Mouse (Mus musculus): ENCODE data around the gene Enox2. TPM values are rescaled to one million over a fixed set of nuclear protein-coding genes. Genes with fewer than 3 reads are reported as not detected.
"Not testable (repeated sequence)": the region's sequence is repeated elsewhere in the genome, so short reads cannot be mapped to it uniquely, and the experiment has no call there.

Gene Enox2
- 10 to 100 TPM; 11.8 to 14.4 TPM for total RNA-seq (2021)
- long read RNA-seq, experiment 1, partial matches to known transcripts = 1 of 13 reads
- long read RNA-seq, experiment 1, other reads (novel, unspliced or antisense) = 8 of 13 reads
- long read RNA-seq, experiment 2, partial matches to known transcripts = 1 of 9 reads
- long read RNA-seq, experiment 2, other reads (novel, unspliced or antisense) = 5 of 9 reads

DNA sequence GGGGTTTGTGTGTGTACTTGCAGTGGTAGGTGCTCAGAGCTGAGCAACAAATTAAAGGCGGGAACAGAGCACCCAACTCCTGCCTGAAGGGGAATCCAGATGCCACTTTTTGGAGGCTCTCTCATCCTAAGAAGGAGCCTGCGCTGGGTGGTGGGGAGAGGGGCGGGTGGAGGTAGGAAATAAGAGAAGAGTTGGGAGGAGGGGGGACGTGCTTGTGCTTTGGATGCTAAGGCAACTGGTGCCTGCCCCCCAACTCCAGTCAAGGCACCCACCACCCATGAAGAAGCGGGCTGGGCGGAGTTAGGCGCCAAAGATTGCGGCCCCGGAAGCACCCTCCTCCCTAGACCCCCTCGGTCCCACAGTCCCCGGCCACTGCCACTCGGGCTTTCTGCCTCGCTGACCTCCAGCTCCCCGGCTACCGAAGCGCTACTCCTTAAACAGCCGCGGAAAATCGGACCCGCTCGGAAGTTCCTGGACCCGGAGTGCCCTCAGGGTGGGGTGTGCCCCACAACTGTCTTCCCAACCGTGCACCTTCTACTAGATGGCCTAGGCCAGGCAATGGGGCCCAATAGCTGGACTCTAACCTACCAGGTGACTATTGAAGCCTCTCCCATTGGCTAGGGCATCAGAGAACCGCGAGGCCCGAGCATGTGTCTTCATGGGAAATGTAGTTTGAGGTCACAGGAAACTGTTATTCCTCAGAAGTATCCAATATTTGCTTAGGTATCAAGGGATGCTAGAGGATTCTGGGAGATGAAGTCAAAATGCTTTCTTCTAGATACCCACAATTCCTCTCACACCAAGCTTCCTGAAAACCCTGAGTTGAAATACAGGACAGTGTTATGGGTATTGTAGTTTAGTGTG lies at the start of gene Enox2:
Gene Enox2, minus strand, starts transcription at position 560 of the 864 bp plus-strand sequence.
- peak; percentile 70 to 74 for DNase-seq

DNA sequence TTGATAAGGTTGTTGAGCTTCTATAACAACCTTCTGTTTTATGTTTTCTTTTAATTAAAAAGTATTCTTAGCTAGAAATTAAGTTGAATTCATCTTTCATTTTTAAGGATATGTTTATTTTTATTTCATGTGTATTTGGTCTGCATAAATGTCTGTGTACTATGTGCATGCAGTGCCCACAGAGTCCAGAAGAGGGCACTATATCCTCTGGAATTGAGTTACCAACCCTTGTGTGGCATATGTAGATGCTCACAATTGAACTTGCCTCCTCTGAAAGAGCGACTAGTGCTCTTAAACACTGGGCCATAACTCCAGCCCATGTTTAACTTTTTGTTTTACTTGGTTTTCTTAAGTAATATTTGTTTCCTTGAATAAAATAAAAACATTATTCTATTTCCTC lies 21.4 kb upstream of the Enox2 start:
- DNase-seq = peak in 1 of 2 experiments; percentile 20
- intact Hi-C loops (cut with DNase I) = loop anchor here (5.0 to 10.0 kb wide), 3 partner anchors 412 to 667 kb away; no protein-coding TSS in a partner anchor

More for the DNA sequence above, at the start of gene Enox2:
- intact Hi-C loops (cut with DNase I) = loop anchor here (5.0 kb wide), 1 partner anchor 386 kb away; no protein-coding TSS in a partner anchor

DNA sequence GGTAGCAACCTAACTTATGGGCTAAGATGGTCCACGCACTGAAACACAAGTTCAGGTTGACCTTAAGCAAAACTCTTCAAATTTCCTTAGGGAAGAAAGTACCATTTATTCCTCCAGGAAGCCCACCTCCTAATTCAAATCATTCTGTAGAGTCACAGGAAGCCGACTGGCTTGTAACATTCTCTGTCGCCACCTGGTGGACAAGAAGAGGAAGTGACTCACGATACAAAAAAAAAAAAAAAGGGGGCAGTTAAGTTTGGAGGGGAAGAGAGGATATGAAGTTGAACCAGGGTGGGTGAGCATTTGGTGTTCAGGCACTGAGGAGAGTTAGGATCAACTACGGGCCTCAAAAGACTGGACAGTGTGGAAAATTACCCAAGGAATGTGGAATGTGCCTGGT lies 18.6 kb upstream of the Enox2 start:
- intact Hi-C loops (cut with DNase I) = loop anchor here (5.0 to 10.0 kb wide), 3 partner anchors 409 to 664 kb away; no protein-coding TSS in a partner anchor
- peak; percentile 1 to 25 for DNase-seq

DNA sequence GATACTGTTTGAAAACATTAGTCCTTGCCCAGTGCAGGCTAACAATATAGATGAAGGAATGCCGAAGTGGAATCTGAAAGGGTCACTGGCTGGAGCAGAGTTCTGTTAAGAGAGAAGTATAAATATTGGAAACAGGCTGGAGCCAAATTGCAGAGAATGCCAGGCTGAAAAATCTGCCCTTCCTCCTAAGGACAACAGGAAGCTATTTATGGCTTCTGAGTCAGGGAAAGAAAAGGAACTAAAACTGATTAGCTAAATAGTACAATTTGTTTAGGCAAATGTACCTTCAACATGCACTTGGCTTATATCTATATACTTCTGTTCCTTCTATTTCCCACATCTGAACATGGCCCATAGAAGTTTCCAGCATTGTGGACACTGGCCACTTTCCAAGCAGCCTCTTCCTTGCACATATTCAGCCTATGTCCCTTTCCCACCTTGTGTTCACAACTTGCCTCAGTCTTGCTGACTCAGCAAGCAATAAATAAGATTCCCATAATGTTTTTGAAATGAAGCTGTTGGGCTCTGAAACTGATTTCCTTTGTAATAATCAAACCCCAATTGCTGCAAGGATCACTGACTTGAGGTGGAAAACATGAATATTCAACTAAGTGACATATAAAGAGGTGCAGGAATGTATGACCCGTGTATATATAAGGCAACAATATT lies 8.0 kb downstream of the Enox2 start:
- peak in 1 of 2 experiments; percentile 4 for DNase-seq
- intact Hi-C loops (cut with DNase I) = no loop called here

DNA sequence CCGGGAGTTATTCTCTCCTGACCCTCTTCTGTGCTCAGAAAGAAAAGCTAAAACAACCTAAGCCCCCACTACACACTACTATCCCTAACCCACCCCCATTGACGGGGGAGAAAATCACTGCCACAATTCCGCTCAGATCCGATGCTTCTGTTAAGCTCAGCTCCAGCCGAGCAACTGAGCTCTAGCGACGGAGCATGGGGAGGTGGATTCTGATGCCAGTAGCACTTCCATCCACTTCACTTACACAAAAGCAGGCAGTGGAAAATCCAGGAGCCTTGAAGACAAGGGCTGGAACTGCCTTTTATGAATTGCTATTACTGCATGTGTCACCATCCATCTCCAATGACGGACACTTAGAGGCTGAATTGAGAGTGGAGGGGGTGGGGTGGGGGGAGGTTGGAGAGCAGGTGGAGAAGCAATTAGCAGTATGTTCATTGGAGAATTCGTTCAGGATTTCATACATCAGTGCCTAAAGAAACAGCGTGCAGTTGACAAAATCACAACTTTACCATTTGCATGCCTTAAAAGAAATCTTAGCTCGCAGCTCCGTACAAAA lies 14.5 kb downstream of the Enox2 start:
- DNase-seq = no peak
- intact Hi-C loops (cut with DNase I) = no loop called here

DNA sequence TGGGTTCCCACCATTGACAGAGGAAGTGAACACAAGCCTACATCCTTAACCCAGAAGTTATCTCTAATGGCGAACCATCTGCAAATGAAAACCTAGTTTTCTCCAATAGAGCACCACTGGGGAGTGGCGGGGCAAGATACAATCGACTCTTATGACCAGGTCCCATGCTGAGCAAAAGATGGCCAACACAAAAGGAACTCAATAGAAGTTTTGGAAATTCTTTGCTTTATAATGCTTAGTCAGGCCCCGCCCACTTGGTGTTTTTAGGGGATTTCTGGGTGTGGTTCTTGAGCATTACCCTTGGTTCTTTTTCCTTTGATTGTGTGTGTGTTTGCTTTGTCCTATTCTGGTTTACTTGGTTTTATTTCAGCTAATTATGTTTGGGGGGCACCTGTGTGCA lies 37.2 kb downstream of the Enox2 start:
- DNase-seq = no peak
- intact Hi-C loops (cut with DNase I) = no loop called here

DNA sequence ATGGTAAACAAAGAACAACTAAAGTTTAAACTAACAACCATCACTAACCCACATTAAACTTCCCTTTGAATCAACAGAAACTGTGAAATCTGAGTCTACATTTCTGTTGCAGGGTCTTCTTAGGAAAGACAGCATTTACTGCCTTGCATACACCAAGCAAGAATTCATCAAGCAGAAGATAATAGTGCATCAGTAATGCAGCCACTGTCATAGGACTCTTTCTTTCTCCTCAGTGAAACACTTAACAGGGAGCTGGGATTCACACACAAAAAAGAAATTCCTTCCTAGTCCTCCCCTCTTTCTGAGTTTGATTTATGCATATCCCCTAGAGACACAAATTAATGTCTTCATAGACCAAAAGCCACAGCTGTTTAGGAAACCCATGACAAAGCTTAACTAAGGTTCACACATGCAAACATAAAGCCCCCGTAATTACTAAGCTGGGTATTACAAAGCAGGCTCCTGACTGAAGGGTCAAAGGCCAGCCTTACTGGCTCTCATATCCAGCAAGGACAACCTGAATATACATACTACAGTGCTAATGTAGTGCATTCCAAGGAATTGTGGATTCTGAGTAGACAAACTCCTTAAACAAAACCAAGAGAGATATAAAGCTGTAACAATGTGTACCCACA lies 62.1 kb downstream of the Enox2 start:
- intact Hi-C loops (cut with DNase I) = no loop called here
- no peak for DNase-seq

DNA sequence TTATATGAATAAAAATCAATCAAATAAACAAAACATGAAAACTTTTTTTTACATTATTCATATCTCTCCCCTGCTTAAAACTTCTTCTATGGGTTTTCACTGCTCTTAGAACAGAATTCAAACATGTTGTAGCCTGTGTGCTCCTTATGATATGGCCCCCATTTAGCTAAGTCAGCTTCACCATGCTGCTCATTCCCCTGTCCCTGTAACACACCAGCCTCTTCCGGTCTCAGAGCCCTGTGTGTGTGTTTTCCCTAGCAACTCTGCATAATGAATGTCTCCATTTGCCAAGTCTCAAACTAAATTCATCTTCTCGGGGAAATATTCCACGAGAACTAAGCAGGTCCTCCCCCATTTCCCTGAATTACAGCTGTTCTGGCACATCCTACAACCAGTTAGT lies 71.6 kb downstream of the Enox2 start:
- no peak for DNase-seq
- intact Hi-C loops (cut with DNase I) = no loop called here

DNA sequence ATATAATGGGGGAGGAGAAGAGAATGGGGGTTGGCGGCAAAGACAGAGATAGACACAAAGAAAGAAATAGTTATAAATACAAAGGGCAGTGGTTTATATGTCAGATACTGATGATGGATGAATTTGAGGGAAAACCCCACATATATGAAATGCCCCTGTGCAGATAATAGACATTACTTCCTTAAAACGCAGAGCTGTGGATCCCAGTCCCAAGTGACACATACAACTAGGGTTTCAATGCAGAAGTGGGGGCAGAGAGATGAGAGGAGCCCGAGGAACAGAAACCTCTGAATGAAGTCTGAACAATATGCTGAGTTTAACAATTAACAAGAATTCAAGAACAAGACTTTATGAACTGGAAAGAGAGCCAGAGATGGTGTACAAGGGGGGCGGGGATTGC lies 91.7 kb downstream of the Enox2 start:
- DNase-seq = no peak
- intact Hi-C loops (cut with DNase I) = no loop called here

DNA sequence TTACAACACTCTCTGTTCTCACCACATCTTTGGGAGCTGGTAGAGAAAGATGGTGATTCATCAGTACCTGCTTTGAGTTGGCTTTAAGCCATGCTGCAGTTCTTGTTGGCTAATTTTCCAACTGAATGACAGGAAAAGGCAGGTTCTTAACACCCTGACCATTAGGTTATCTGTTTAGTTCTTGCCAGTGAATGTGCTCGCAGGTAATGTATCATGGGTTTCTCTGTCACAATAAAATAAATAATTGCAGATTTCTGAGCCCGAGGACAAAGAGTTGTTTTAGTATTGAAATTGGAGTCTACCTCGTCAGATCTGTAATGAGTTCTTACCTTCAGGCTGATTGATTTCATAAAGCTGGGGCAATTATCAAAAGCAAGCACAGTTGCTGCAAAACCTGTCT lies 106.9 kb downstream of the Enox2 start:
- no peak for DNase-seq
- intact Hi-C loops (cut with DNase I) = no loop called here

DNA sequence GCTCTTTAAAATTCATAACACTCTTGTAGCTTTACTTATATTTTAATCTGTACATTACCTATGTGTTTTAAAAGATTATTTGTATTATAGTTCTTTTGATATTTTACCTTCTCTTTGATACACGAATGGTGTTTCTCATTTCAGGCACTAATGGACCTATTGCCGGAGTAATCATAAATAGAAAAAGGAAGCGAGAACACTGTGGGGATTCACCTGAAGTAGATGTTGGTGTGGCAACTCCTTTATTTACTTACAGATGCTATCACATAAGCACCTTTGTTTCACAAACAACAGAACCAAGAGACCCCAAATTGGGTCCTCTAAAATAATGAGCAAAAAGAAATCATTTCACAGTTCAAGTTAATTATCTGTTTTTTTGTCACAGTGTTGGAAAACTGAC lies 109.4 kb downstream of the Enox2 start:
- intact Hi-C loops (cut with DNase I) = no loop called here
- no peak for DNase-seq

DNA sequence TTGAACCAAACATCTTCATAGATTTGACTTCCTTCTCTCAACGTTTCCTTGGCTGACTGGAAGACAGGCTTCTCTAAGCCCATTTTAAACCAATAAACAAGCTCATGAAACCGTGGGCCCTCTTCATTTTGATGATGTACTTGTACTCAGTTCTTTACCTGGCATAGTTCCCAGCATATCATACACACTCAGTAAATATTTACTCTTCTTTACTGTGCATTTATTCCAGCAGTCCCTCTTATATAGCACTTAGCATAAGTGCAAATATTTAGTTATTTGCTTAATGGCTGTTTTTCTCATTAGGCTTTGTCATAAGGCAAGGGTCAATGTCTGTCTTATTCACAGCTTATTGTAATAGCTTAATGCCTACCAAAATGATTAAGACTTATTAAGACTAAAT lies 133.8 kb downstream of the Enox2 start:
- intact Hi-C loops (cut with DNase I) = loop anchor here (5.0 kb wide), 1 partner anchor 1638 kb away; no protein-coding TSS in a partner anchor
- DNase-seq = no peak

DNA sequence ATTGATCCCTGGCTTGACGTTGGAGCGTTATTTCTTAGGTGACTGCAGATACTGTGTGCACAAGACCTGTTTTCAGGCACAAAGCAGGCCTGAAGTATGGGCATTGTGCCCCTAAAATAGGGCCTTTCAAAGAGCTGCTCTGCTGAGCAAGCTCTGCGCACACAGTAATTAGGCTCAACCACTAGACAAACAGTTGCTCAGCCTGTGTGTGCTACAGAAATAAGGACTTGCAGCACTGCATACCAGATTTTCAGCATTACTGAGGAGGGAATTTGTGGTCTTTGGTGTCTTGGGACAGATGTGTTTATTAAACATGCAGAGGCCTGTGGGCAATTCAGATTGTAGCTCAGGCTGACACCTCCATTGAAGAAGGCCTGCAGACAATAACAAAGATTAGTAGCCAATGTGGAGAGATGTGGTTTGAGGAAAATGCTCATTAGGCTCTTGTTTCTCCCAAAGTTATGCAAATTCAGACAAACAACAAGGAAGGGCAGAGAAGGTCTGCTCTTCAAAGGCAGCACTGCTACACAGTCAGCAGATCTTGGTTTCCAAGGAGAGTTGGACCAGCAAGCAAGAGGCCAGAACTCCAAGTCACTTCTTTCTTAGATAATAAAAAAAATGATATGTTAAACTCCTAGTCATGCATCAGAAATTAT lies 163.2 kb downstream of the Enox2 start:
- no peak for DNase-seq
- intact Hi-C loops (cut with DNase I) = no loop called here

DNA sequence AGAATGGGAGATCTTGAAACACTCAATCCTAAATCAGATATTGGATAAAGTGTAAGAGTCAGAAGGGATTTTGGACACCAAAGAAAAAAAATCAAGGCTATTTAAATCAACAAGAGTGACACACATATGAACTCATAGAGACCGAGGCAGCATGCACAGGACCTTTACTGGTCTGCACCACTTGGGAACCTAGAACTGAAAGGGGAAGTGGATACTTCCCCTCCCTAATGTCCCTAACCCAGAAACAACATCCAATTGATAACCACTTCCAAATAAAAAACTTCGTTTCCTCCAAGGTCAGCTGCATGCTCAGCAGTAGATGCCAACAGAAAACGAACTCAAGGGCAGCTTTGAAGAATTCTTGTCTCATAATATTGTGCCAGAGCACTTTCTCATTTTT lies 171.6 kb downstream of the Enox2 start:
- DNase-seq = no peak
- intact Hi-C loops (cut with DNase I) = no loop called here

DNA sequence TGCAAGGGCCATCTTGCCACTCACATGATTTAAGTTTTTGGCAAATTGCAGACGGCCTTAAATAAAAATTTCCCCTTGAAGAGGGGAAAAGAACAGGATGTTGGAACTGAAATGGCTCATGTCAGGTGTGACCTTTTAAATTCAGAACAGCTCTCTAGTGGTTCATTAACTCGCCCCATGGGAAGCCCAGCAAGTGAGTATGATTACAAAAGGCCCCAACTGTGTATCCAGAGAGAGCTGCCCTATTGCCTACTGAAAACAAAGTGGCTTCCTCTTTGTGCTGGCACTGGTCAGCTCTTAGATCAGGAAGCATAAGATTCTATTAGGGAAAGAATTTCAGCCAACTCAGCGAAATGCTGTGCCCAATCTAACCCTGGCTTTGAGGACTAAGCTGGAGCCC lies 175.6 kb downstream of the Enox2 start:
- intact Hi-C loops (cut with DNase I) = no loop called here
- DNase-seq = no peak

DNA sequence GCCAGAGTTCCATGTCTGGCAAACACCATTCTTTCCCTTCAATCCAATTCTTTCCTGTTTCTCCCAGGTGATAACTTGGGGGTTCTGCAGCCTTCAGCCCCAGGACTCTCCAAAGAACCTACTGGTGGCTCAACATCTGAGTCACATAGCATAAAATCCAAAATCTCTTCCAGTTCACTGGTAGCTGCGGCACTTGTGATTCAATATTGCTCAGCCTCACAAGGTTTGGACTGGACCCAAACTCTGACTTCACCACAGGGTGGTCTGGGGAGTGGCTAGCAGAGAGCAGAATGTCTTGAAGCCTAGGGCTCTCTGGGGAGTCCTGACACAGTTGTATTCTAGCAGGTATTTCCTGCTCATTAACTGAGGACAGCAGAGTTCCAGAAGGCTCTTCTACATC lies 187.5 kb downstream of the Enox2 start:
- peak in 1 of 2 experiments; percentile 3 for DNase-seq
- intact Hi-C loops (cut with DNase I) = not testable (repeated sequence)

DNA sequence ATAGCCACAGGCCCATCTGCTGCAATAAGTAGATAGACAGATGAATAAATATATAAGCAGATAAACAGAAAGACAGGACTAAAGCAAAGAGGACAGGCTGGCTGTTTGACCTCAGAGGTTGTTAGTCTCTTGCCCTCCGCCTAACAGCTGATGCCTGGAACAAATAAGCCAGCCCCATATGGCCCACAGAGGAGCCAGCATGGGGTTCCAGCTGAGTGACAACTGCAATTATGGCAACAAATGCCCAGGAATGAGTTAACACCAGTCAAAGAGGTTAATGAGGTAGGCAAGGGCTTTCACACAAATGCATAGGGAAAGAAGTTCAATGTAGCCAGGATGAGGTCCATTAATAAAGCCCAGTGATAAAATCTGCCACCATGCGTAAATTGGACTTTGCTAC lies 191.8 kb downstream of the Enox2 start:
- DNase-seq = no peak
- intact Hi-C loops (cut with DNase I) = no loop called here

DNA sequence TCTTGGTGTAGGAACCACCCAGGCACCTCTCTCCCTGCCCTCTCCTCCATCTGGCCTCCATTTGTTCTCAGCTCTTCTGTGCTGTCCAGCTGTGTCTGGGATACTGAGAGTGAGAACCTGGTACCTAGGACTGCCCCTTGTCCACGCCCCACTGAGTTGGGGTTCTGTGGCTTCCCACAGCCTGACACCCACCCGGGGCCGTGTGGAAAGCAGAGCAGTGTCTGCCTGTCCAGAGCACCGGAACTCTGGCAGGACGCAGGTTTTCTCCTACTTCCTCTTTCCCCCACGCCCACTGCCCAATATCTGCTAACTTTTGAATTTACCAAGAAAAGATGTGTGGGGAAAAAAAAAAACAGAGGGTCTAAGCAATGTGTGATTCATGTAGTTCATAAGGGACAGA lies 213.0 kb downstream of the Enox2 start:
- intact Hi-C loops (cut with DNase I) = no loop called here
- no peak for DNase-seq

DNA sequence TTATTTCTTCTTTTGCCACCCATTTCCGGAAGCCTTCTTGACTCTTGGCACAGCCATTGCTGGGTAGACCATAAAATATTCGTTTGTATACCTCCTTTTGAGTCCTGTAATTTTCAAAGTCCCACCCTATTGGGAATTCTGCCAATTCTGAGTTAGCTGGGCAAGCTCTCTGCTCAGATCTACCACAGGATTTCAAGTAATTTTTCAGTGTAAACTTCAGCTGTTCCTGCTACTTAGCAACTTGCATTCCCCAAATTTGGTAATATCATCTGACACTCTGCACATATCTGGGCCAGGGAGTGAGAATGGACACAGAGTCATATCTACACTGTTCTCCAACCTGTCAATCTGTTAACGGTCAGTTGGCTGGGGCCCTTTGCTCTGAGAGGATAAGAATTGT lies 214.5 kb downstream of the Enox2 start:
- no peak for DNase-seq
- intact Hi-C loops (cut with DNase I) = no loop called here

DNA sequence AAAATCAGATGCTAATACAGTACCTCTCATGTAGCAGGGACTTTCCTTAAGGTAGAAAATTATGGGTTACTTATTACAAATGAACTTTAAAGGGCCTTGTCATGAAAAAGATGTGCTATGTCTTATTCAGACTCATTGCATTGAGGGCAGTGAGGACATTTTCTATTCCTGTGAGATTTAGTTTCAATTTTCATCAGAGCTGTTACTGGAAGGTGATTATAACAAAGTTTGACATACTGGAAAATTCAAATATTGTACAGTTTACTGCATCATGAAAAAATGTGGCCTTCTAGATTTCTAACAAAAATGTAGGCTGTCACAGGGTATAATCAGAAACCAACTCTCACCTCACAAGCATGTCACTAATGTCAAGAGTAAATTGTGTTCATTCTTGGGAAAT lies 242.9 kb downstream of the Enox2 start:
- intact Hi-C loops (cut with DNase I) = no loop called here
- no peak for DNase-seq
